Mouse (Mus musculus): Measurements from ENCODE around the gene Tmppe. TPM values are rescaled to one million over a fixed set of nuclear protein-coding genes. Genes with fewer than 3 reads are reported as not detected.
"Not testable (repeated sequence)": the region's sequence is repeated elsewhere in the genome, so short reads cannot be mapped to it uniquely, and the experiment has no call there.

The Tmppe gene
- 8.7 TPM in 2 replicates for polyA plus RNA-seq (2016; fragmentation: Nextera tagmentation; extraction: Ambion mirVana)

GRCm38 (mm10) chr9:114400949-114401684, at the start of gene Tmppe, which contains the start of gene Glb1:
TSS of gene Tmppe (plus strand) at chr9:114401105.
TSS of gene Glb1 (plus strand) at chr9:114401076.
- H3K4me1 ChIP-seq: peaks cover 11% of the 10 kb centered on the region
- H3K9ac ChIP-seq (replicated peaks): peak within 1 kb of the TSS; percentile 80
- peak within 1 kb of the TSS; percentile 81 for H3K4me3 ChIP-seq
- H3K9me3 ChIP-seq: 0 out of 2 replicates have a peak, but pooled peaks cover 6% of the 10 kb centered on the region
- ATAC-seq (ENCODE audit: low FRiP score, low read depth): peak; percentile 98
- peaks cover 22% of the 10 kb centered on the region for H3K36me3 ChIP-seq
- H3K4me2 ChIP-seq (replicated peaks): peak within 1 kb of the TSS; percentile 80
- no peaks in the 10 kb centered on the region for H3K27me3 ChIP-seq
- H3K27ac ChIP-seq (replicated peaks): peak within 1 kb of the TSS; percentile 78
- WGBS: 0% methylated on average over 73 of the region's 73 CpGs

GRCm38 (mm10) chr9:114367783-114368470, 33.0 kb upstream of the Tmppe start:
- no peaks in the 10 kb centered on the region for H3K36me3 ChIP-seq
- H3K4me2 ChIP-seq (replicated peaks): peak overlapping the region; percentile 74
- H3K27ac ChIP-seq (replicated peaks): no peak overlapping the region
- peaks cover 3% of the 10 kb centered on the region; the same call in 1 of the 2 replicates for H3K4me1 ChIP-seq
- H3K9ac ChIP-seq (replicated peaks): peak overlapping the region; percentile 54
- no peaks in the 10 kb centered on the region for H3K9me3 ChIP-seq
- ATAC-seq (ENCODE audit: low FRiP score, low read depth): peak; percentile 85
- H3K27me3 ChIP-seq: peaks cover 15% of the 10 kb centered on the region
- H3K4me3 ChIP-seq: peak overlapping the region; percentile 46
- WGBS: under 1% methylated on average over 48 of the region's 48 CpGs

DNA sequence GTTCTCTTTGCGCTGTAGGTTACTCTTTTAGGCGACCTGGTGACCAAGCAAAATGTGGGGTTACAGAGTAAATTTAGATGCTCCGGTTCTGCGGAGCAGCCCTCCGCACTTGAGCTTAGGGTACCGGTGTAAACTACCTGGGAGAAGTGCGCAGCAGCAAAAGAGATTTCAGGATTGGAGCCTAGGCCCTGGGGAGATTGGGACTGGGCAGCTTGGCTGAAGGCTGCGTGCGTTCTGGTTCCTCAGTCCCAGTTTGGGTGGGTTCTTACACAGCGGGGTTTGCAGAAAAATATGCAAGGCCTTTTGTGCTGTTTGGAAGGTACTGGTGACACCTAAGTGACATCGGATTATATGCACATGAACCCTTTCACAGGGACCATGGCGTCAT, 32.4 kb upstream of the Tmppe start:
- H3K27ac ChIP-seq (replicated peaks): no peak overlapping the region
- 17% methylated on average over 12 of the region's 12 CpGs for WGBS
- H3K4me2 ChIP-seq (replicated peaks): peak overlapping the region; percentile 74
- no peaks in the 10 kb centered on the region for H3K36me3 ChIP-seq
- no peak for ATAC-seq (ENCODE audit: low FRiP score, low read depth)
- H3K27me3 ChIP-seq: peaks cover 15% of the 10 kb centered on the region
- H3K4me3 ChIP-seq: peak overlapping the region; percentile 46
- H3K9me3 ChIP-seq: no peaks in the 10 kb centered on the region
- H3K9ac ChIP-seq (replicated peaks): peak overlapping the region; percentile 54
- H3K4me1 ChIP-seq: peaks cover 3% of the 10 kb centered on the region; the same call in 1 of the 2 replicates

DNA sequence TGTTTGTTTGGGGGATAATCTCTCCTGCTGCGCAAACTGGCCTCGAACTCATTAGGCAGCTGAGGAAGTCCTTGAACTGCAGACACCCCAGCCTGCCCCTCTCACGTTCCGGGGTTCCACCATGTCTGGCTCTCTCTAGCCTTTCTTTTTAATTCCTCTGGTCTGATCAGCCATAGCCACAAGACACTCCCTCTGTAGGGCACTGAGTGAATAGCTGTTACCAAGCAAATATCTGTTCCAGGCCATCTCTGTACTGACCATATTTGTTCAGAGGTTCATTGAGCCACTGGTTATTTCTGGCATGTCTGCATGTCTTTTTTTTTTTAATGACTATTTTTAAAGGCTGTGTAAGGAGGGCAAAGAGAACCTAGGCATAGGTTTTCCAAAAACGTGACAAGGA, 31.5 kb upstream of the Tmppe start:
- not testable (repeated sequence) for H3K4me2 ChIP-seq (replicated peaks); H3K9ac ChIP-seq (replicated peaks); H3K36me3 ChIP-seq; H3K27ac ChIP-seq (replicated peaks); ATAC-seq (ENCODE audit: low FRiP score, low read depth); H3K4me3 ChIP-seq; H3K4me1 ChIP-seq; H3K9me3 ChIP-seq
- H3K27me3 ChIP-seq: peaks cover 15% of the 10 kb centered on the region
- WGBS: 53% methylated on average over 5 of the region's 5 CpGs

- H3K9ac ChIP-seq (replicated peaks); H3K27ac ChIP-seq (replicated peaks); H3K9me3 ChIP-seq; ATAC-seq (ENCODE audit: low FRiP score, low read depth); H3K4me2 ChIP-seq (replicated peaks); H3K4me1 ChIP-seq; H3K36me3 ChIP-seq; H3K4me3 ChIP-seq: not testable (repeated sequence)
- 38% methylated on average over 5 of the region's 5 CpGs for WGBS
- H3K27me3 ChIP-seq: peaks cover 15% of the 10 kb centered on the region
These were observed 29.2 kb upstream of the Tmppe start for GRCm38 (mm10) chr9:114371717-114372116.

- Histone ChIP-seq H3K36me3 (no peaks in the 10 kb centered on the region), H3K4me3 (no peak overlapping the region), H3K4me1 (no peaks in the 10 kb centered on the region), H3K4me2 (replicated peaks) (no peak overlapping the region), H3K9me3 (no peaks in the 10 kb centered on the region), H3K27ac (replicated peaks) (no peak overlapping the region), H3K27me3 (no peaks in the 10 kb centered on the region), H3K9ac (replicated peaks) (no peak overlapping the region)
- ATAC-seq (ENCODE audit: low FRiP score, low read depth): no peak
- 93% methylated on average over 10 of the region's 10 CpGs for WGBS
These were observed 25.5 kb upstream of the Tmppe start for GRCm38 (mm10) chr9:114375276-114375962.

GRCm38 (mm10) chr9:114377168-114377567, 23.7 kb upstream of the Tmppe start:
- H3K9me3 ChIP-seq: no peaks in the 10 kb centered on the region
- no peaks in the 10 kb centered on the region for H3K4me1 ChIP-seq
- H3K4me3 ChIP-seq: no peak overlapping the region
- H3K4me2 ChIP-seq (replicated peaks): no peak overlapping the region
- H3K27ac ChIP-seq (replicated peaks): no peak overlapping the region
- 96% methylated on average over 10 of the region's 10 CpGs for WGBS
- no peaks in the 10 kb centered on the region for H3K36me3 ChIP-seq
- H3K27me3 ChIP-seq: no peaks in the 10 kb centered on the region
- ATAC-seq (ENCODE audit: low FRiP score, low read depth): no peak
- no peak overlapping the region for H3K9ac ChIP-seq (replicated peaks)

DNA sequence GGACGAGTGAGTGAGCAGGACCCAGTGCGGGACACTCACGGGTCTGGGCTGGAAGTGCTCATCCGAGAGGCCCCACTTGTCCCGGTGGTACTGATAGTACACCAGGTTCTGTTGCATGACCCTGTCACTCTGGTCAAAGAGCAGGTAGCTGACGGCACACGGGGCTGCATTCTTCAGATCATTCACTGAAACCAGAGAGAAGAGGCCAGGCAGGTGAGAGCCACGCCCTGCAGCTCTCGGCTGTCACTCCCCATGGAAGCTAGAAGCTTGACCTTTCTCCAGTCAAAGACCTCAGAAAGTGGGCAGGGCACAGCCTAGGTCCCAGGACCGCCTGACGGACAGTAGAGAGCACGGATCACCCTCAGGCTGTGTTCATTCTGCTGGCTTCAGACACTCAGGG, 21.0 kb upstream of the Tmppe start:
- H3K36me3 ChIP-seq: no peaks in the 10 kb centered on the region
- no peaks in the 10 kb centered on the region for H3K27me3 ChIP-seq
- no peaks in the 10 kb centered on the region for H3K4me1 ChIP-seq
- no peak for ATAC-seq (ENCODE audit: low FRiP score, low read depth)
- WGBS: 89% methylated on average over 12 of the region's 12 CpGs
- no peak overlapping the region for H3K4me2 ChIP-seq (replicated peaks)
- H3K9me3 ChIP-seq: no peaks in the 10 kb centered on the region
- H3K9ac ChIP-seq (replicated peaks): no peak overlapping the region
- H3K4me3 ChIP-seq: no peak overlapping the region
- H3K27ac ChIP-seq (replicated peaks): no peak overlapping the region

DNA sequence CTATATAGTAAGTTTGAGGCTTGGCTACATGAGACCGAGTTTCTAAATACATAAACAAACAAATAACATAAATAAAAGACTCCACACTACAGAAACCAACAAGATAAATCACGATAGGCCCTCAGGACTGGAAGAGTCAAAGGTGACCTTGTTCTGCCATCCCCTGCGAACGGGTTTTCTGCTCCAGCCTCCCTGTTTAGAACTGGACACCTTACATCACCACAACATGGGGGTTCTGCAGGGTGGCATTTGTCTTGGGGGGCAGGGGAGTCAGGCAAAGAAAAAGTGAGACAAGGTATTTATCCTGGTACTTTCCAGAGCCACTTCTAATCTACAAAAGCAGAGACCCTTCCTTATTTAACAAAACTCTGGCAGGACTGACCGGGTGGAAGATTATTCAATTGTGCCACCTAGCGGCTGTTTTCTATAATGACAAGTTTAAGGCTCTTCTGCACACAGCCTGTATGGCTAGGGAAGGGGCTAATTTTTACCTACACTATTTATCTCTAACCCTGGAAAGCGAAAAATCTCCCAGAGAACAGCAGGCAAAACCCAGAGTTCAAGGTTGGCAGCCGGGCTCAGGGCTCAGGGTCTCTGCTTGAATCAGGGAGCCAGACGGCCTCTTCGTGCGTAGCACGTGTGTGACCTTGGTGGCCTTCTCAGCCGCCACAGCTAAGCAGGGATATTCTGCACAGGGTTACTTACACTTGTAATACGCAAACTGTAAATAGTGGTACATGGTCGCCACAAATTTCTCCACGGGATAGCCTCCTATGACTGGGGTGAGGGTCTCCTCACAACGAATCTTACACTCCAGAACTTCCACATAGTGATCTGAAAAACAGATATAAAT, 19.8 kb upstream of the Tmppe start:
- H3K9me3 ChIP-seq: no peaks in the 10 kb centered on the region
- no peaks in the 10 kb centered on the region for H3K36me3 ChIP-seq
- H3K27me3 ChIP-seq: no peaks in the 10 kb centered on the region
- no peaks in the 10 kb centered on the region for H3K4me1 ChIP-seq
- peak; percentile 50; the same call in 1 of the 2 replicates for ATAC-seq (ENCODE audit: low FRiP score, low read depth)
- no peak overlapping the region for H3K9ac ChIP-seq (replicated peaks)
- H3K4me3 ChIP-seq: no peak overlapping the region
- no peak overlapping the region for H3K4me2 ChIP-seq (replicated peaks)
- no peak overlapping the region for H3K27ac ChIP-seq (replicated peaks)
- 71% methylated on average over 17 of the region's 17 CpGs for WGBS

DNA sequence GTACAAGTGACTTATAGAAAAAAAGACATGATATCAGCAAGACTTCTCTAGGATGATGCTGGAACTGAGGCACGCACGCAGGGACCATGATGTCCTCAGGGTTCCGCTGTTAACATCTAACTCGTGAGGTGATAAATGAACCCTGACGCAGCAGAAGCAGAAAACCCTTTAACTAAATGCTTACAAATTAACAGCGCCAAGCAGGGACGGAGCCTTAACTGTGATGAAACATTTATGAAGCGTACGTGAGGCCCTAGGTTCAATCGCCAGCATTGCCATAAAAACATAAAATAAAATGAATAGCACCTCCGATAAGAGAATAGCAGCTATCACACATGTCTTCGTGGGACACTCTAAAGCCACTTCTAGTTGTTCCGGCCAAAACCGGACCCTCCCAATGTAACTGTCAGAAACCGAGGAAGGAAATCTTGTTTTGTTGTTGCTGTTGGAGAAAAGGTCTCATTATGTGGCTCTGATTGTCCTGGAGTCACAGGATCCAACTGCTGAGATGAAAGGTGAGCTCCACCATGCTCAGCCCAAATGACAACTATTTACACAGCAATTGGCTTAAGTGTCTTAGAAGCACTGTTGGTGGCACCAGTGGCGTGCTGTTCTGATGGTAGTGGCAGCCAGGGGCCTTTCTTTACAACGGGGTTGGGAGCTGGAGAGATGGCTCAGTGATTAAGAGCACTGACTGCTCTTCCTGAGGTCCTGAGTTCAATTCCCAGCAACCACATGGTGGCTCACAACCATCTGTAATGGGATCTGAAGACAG, 17.8 kb upstream of the Tmppe start:
- Histone ChIP-seq H3K27me3 (no peaks in the 10 kb centered on the region), H3K36me3 (no peaks in the 10 kb centered on the region), H3K9me3 (no peaks in the 10 kb centered on the region), H3K4me3 (no peak overlapping the region), H3K4me2 (replicated peaks) (no peak overlapping the region), H3K27ac (replicated peaks) (no peak overlapping the region), H3K9ac (replicated peaks) (no peak overlapping the region), H3K4me1 (no peaks in the 10 kb centered on the region)
- 93% methylated on average over 17 of the region's 17 CpGs for WGBS
- no peak for ATAC-seq (ENCODE audit: low FRiP score, low read depth)

- Histone ChIP-seq H3K27ac (replicated peaks) (no peak overlapping the region), H3K9ac (replicated peaks) (no peak overlapping the region), H3K4me2 (replicated peaks) (no peak overlapping the region), H3K9me3 (no peaks in the 10 kb centered on the region), H3K4me1 (no peaks in the 10 kb centered on the region), H3K27me3 (no peaks in the 10 kb centered on the region), H3K36me3 (no peaks in the 10 kb centered on the region), H3K4me3 (no peak overlapping the region)
- no peak for ATAC-seq (ENCODE audit: low FRiP score, low read depth)
- 84% methylated on average over 24 of the region's 24 CpGs for WGBS
These were observed 16.2 kb upstream of the Tmppe start for GRCm38 (mm10) chr9:114384691-114385090.
